Mouse (Mus musculus) yolk sac, embryonic 10.5 days (tissue): ENCODE data around the gene Rab40b.
"Not testable (repeated sequence)": the region's sequence is repeated elsewhere in the genome, so short reads cannot be mapped to it uniquely, and the experiment has no call there.

ENCODE experiments used
- DNase-seq: peaks from one replicate; pipeline ENCODE4 v3.0.0-alpha.2; 2017; ENCODE audit warnings: low spot score

The Rab40b gene

DNA sequence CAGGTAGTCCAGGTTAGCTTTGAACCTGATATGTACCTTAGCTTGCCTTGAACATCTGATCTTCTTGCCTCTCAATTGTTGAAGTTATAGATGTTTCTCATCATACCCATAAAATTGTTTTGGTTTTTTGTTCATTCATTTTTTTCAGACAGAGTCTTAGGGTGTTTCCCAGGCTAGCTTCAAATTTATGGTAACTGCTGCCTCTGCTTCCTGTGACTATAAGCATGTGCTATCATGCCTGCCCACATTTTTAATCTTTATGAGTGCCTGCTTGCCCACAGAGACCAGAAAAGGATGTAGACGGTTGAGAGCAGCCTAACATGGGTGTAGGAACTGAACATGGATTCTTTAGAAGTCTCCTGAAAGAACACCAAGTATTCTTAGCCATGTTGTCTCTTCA lies 19.3 kb downstream of the Rab40b start:
- no peak for DNase-seq

DNA sequence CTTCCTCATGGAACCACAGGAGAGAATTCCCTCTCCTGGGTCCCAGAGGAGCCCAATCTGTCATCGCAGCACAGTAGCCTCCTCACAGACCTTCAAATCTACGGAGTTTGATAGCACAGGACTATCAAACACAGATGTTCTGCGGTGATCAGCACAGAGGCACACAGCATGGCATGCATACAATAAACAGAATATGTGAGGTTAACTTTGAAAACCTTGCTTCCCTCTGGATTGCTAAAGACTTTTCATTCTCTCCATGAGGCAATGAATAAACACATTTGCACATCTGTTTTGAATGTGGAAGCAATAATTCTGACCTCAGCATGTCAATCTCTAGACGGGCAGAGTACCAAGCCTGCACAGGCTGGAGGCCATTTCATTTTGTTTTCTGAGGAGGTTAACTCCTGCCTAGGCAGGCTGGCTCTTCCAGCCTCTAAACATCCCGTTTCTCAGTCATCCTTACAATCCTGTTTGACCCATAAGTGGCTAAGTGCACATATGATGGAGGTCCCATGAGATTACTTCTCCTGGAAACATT lies 20.8 kb downstream of the Rab40b start:
- DNase-seq, result no peak

DNA sequence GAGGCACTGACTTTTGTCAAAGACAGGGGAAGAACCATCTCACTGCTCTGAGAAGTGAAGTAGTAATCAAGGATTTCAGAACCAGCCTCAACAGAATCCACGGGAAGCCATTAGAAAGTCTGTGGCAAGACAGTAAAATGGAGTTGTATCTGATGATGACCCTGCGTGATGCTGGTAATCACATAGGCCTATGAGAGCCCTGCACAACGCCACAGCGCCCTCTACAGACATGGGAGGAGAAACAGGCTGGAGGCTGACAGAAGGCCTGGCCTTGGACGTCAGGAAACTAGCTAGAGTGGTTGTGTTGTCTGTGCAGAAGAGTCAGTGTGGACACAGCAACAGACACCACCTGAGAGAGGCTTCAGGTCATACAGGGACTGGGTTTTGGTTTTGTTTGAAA lies 25.8 kb downstream of the Rab40b start:
- DNase-seq, result no peak

DNA sequence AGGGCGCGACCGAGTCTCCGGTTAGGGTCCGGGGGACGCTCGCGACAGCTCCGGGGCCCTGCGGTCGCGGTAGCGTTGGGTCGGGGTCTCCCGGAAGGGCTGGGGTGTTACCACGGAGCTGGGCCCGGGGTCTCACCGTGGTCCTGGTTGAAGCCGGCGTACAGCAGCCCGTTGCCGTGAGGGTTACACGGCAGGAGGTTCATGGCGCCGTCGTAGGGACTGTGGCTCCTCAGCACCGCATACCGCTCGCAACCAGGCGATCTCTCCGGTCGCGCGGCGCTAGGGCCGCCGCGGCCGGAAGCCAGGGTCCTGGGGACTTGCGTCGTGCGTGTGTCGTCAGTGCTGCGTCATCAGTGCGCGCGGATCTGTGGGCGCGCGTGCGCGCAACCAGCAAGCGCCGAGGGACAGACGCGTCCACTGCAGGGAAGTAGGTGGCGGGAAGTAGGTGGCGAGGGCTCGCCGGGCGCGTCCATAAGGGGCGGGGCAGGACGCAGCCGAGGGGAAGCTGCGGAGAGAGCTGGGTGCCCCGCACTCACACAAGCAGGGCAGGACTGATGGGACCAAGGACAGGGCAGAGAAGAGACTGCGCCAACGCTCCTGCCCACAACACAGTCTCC lies 33.9 kb downstream of the Rab40b start, which contains the start of gene Wdr45b:
Wdr45b (minus strand) TSS at position 355 of the 617 bp plus-strand sequence.
- DNase-seq, result peak; percentile 96

DNA sequence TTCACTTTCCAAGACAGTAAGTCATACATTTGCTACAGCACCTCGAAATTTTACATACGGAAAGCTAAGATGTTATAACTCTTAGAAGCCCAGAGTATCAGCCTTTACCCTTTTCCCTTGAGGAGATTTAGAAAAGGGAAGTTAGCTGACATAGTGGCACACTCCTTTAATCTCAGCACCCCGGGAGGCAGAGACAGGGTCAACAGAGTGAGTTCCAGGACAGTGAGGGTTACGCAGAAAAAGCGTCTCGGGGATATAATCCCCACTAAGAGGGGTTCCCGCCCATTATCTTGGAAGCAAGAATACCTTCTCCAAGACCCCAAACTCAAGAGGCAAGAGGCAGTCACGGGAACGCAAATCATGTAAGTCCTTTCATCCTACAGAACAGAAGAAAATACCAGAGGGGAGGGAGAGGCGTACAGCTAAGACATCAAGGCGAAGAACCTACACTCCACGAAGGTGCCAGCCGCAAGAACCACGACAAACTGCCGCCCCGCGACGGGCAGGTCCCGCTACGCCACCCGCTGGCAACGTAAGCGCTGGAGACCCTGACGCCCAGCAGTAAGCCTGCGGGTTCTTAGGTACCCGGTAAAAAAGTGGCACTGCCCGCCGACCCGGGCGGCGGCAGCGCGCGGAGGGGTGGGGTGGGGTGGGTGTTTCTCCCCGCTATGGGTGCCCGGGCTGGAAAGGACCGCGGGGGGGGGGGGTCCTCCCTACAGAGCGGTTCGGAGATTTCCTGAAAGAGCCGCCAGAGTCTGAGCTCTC lies 34.5 kb downstream of the Rab40b start:
- no peak for DNase-seq

DNA sequence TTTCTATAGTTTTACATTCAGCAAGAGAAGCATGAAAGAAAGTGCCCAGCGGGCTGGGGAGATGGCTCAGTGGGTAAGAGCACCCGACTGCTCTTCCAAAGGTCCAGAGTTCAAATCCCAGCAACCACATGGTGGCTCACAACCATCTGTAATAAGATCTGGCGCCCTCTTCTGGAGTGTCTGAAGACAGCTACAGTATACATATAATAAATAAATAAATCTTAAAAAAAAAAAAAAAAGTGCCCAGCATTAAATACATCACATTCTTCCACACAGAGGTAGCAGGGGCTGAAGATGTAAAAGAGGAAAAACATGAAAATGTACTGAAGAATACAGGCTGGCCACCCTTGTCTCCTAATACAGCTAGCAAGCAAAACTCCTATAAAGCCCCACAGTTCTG lies 39.3 kb downstream of the Rab40b start:
- DNase-seq, result not testable (repeated sequence)

DNA sequence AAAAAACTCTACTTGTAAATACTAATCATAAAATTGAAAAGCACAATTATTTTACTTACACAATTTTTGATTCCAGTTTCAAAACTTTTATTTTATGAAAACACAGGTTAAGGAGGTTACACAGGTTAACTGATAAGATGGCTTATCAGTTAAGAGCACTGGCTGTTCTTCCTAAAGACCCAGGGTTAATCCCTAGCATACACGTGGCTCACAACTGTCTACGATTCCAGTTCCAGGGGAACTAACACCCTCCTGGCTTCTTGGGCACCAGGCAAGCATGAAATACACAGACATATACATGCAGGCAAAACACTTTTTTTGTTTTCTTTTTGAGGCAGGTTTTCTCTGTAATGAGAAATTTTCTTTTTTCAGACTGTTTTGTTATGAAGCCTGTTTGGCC lies 39.9 kb downstream of the Rab40b start:
- no peak for DNase-seq

DNA sequence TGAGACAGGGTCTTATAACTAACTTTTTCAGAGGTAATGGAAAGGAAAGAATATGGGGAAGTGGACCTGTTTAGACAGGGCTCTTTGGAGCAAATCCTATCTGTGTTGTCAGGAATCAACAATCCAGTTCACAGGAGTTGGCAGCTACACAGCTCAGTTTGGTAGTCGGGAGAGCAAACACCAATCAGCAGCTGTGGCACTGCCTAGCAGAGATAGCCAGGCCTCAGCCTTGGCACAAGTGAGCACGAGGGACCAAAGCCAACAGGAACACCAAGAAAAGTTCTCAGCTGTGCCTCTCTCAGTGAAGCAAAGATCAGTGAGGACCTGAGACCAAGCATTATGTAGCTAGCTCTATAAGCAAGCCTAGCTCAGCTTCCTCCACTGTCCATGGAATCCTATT lies 41.0 kb downstream of the Rab40b start:
- no peak for DNase-seq

DNA sequence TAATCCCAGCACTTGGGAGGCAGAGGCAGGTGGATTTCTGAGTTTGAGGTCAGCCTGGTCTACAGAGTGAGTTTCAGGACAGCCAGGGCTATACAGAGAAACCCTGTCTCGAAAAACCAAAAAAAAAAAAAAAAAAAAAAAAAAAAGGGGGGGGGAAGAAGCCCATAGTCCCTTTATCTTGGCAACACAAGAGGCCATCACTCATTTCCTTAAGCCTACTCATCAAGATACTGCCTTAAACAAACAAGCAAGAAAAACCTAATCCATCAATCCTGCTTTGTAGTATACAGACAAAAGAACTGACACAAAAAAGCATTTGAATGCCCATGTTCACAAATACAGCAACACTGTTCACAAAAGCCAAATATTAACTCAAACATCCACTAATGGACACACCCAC lies 45.6 kb downstream of the Rab40b start:
- DNase-seq, result not testable (repeated sequence)

DNA sequence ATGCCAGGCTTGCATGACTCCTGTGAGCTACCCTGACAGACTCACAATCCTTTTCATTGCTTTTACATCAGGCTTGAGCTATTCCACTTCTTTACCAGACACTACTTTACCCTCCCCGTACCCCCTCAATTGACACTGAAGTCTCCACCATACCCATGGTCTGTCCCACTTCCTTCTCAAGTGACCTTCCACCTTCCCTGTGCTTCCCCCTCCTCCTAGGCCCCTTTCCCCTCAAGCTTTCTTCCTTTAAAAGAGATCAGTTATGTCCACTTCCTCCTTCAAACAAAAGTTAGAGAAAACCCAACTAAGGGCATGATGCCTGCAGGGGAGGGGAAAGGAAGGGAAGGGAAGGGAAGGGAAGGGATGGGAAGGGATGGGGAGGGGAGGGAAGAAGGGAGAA lies 47.8 kb downstream of the Rab40b start:
- DNase-seq, result no peak

DNA sequence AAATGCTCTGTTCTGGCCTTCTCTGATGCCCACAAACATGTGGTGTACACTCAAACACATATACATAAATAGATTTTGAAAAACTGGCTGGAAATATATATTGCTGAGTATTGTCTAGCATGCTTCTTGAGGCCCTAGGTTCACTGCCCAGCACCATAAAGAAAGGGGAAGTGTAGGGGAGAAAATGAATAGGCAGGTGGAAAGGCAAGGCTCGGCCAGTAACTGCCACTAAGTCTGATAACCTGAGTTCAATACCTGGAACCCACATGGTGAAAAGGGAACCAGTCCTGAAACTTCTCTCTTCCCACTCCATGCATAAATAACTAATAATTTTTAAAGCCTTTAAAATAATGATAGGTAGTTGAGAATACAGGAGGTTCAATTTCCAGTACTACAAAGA lies 48.4 kb downstream of the Rab40b start:
- DNase-seq, result no peak

DNA sequence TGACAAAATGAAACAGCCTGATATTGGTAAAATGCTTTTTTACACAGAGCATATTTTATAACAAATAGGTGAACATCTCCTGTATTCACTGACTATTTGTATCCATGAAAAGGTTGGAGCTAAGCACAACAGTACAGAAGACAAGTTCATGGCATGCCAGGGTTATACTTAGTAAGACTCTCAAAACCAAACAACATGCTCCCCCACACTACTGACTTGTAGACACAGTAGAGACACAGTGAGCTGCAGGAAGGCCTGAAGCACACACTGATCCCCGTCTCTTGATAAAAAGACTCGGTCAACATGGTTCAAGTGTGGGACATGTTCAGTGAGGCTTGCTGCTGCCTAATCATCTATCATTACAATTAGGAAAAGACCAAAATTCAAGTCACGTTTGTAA lies 56.4 kb downstream of the Rab40b start:
- no peak for DNase-seq

DNA sequence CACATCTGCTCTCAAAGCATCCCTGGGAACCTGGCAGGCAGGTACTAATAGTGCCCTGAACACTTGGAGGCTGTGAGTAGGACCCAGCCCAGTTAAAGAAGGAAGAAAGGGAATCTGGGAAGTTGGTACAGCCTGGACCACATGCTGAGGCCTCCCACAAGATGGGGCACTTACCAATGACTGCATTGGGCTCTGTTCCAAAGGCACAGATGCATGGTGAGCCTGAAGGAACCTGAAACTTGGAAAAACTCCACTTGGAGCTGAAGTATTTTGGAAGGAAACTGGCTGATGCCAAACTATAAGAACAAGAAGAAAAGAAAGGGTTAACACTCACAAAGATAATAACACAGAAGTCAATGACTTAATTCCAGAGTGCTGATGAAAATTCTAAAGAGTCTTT lies 59.4 kb downstream of the Rab40b start:
- no peak for DNase-seq

DNA sequence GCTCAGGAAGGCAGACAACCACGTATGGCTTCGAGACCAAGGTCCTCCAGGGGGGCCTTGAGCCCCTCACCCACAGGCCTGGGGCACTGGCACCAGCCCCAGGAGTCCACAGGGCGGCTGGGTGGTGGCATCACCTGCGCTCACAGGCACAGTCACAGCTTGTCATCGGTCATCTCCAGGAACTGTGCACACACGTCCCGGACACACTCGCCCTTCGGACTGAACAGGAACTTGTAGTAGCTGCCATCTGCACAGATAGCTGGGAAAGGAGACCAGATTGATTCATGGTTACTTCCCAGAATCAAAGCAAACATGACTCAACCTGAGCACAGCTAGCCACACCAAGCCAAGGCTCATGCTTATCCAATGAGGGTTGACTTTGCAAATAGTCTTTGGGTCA lies 59.8 kb downstream of the Rab40b start:
- DNase-seq, result no peak

DNA sequence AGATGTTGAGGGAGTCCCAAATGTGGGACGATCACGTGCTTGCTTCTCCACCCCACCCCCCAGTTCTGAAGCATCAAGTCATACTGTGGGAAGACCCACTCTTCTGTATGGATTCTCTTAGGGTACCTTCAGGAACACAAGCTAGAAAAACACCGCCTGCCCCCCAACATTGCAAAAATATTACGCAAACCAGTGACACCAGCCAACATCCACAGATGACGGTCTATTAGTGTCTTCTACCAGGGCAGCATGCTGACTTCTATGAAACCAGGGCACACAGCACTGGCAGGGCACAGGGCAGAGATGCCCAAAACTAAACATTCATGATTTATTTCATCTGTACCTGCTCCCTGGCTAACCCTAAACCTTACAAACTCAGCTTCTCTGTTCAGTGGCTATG lies 61.4 kb downstream of the Rab40b start:
- no peak for DNase-seq

DNA sequence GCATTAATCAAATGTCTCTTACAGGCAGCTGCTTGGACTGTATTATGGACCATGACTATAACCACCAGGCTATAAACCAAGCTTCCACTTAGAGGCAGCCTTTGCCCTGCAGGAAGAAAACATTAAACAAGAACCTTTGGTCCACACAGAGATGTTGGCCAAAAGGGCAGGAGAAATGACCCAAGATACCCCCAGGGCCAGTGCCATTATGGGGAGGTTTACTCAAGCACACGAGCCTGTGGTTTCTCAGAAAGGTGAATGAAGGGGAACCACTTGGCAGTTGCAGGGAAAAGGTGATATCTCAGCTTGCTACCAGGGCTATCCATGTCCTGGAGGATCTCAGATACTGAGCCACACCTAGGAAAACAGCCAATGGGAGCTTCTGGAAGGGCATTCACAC lies 62.0 kb downstream of the Rab40b start:
- no peak for DNase-seq

DNA sequence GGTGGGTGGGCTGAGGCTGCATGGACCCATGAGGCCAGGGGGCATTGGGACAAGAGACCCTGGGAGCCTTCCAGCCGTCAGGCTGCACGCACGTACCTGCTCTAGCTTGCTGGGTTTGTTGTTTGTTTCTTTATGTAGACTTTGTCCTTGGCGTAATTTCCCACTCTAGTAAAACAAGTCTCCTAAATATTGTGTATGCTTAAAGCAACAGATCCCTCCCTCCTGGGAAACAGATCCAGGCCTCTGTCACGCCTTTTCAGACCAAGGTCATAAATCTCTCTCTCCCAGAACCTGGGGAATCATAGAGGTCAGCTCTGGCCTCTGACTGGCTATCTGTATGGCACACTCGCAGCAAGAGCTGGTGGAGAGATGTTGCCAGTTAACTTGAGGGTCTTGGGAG lies 80.3 kb downstream of the Rab40b start:
- DNase-seq, result not testable (repeated sequence)

DNA sequence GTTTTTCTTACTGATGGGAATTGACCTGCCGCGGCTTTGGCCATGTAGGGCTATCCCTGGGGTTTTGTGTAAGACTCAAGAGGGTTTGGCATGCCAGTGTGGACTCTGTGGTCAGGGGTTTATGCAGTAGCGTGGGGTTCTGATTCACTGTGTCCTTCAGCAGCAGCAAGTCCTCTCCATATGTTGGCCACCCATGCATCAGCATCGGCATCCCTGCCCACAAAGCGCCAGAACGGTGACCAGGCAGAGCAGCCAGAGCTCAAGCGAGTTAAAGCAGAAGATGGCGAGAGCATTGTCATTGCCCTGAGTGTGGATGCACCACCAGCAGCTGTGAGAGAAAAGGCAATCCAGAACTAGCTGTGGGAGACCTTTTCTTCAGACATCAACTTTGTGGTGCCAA lies 81.4 kb downstream of the Rab40b start:
- no peak for DNase-seq
